Mouse (Mus musculus): Measurements from ENCODE around the gene Vwa1. TPM values are rescaled to one million over a fixed set of nuclear protein-coding genes. Genes with fewer than 3 reads are reported as not detected.
"Not testable (repeated sequence)": the region's sequence is repeated elsewhere in the genome, so short reads cannot be mapped to it uniquely, and the experiment has no call there.

The Vwa1 gene
- polyA plus RNA-seq, 1 experiment = 21.8 TPM

DNA sequence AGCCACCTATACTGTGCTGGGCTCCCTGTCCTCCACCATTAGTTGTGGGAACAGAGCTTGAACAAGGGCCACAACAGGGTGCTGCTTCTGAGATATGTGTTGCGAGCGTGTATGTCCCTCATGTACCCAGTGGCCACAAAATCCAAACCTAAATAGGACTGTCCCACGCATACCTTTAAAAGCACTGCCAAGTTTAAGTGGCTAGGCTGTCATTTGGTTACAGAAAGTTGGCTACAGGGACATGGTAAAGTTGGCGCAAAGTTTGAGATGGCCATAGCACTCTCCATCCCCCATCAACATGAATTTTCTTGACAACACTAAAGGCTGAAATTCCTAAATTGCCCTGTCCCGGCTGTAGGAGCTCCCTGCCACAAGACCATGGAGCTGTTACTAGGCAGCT lies 29.4 kb downstream of the Vwa1 start:
- TF ChIP-seq CTCF (conservative IDR thresholded peaks at IDR 0.05; ENCODE audit: insufficient read depth, insufficient read length, low read depth, low read length) (no peak), POLR2A (IDR thresholded peaks at IDR 0.05; ENCODE audit: low read depth, low read length) (no peak)

DNA sequence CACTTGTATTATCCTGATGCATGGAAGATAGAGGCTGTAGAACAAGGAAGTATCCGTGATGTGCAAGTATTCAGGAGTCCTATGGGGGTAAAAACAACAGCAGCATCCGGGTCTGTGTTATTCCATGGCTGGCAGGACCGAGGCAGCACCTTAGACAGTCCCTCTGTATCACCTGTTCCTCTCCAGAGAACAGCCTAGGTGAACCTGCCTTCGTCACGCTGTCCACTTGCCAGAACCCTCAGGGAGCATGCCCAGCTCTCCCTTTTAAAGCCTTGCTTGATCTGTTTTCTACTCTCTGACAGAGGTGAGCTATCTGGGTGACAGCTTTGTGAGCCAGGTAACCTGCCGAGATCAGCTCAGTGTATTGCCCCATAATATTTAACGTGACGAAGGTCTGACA lies 30.0 kb downstream of the Vwa1 start:
- no peaks in the 10 kb centered on the region for H3K4me1 ChIP-seq (ENCODE audit: control insufficient read depth, insufficient read depth, low read length)
- DNase-seq = no peak
- TF ChIP-seq CTCF (conservative IDR thresholded peaks at IDR 0.05; ENCODE audit: insufficient read depth, insufficient read length, low read depth, low read length) (no peak), POLR2A (IDR thresholded peaks at IDR 0.05; ENCODE audit: low read depth, low read length) (no peak)
- WGBS = 85% methylated on average over 8 of the region's 8 CpGs
- H3K36me3 ChIP-seq (ENCODE audit: control insufficient read depth, insufficient read depth, low read length) = peaks cover 2% of the 10 kb centered on the region
- no peaks in the 10 kb centered on the region for H3K27me3 ChIP-seq (replicated peaks; ENCODE audit: control insufficient read depth, insufficient read depth, low read length)
- H3K27ac ChIP-seq (ENCODE audit: insufficient read depth, low read depth, low read length) = no peak overlapping the region
- H3K4me3 ChIP-seq (ENCODE audit: insufficient read depth, low read depth, low read length) = no peak overlapping the region

More for the DNA sequence above, 29.4 kb downstream of the Vwa1 start:
- Histone ChIP-seq H3K4me1 (ENCODE audit: control insufficient read depth, insufficient read depth, low read length) (no peaks in the 10 kb centered on the region), H3K27me3 (replicated peaks; ENCODE audit: control insufficient read depth, insufficient read depth, low read length) (no peaks in the 10 kb centered on the region), H3K4me3 (ENCODE audit: insufficient read depth, low read depth, low read length) (no peak overlapping the region), H3K27ac (ENCODE audit: insufficient read depth, low read depth, low read length) (no peak overlapping the region), H3K36me3 (ENCODE audit: control insufficient read depth, insufficient read depth, low read length) (peaks cover 2% of the 10 kb centered on the region)
- DNase-seq = no peak
- WGBS = 88% methylated on average over 5 of the region's 5 CpGs

DNA sequence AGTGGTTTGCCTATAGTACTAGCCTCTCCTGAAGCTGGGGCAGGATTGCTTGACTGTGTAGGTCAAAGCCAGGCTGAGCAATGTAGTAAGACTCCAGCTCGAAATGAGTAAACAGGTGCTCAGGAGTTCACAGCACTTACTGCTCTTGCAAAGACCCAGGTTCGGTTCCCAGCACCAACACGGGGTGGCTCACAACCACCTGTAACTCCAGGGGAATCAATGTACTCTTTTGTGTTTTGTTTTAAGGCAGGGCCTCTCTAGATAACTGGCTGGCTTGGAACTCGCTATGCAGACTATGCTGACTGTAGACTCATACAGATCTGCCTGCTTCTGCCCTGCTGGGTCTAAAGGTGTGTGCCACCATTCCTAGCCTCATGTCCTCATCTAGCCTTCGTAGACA lies 31.8 kb downstream of the Vwa1 start:
- no peak for DNase-seq
- Histone ChIP-seq H3K4me1 (ENCODE audit: control insufficient read depth, insufficient read depth, low read length) (no peaks in the 10 kb centered on the region), H3K4me3 (ENCODE audit: insufficient read depth, low read depth, low read length) (no peak overlapping the region), H3K27ac (ENCODE audit: insufficient read depth, low read depth, low read length) (no peak overlapping the region), H3K36me3 (ENCODE audit: control insufficient read depth, insufficient read depth, low read length) (peaks cover 2% of the 10 kb centered on the region), H3K27me3 (replicated peaks; ENCODE audit: control insufficient read depth, insufficient read depth, low read length) (no peaks in the 10 kb centered on the region)
- WGBS = 94% methylated on average over 5 of the region's 5 CpGs
- TF ChIP-seq CTCF (conservative IDR thresholded peaks at IDR 0.05; ENCODE audit: insufficient read depth, insufficient read length, low read depth, low read length) (no peak), POLR2A (IDR thresholded peaks at IDR 0.05; ENCODE audit: low read depth, low read length) (no peak)

DNA sequence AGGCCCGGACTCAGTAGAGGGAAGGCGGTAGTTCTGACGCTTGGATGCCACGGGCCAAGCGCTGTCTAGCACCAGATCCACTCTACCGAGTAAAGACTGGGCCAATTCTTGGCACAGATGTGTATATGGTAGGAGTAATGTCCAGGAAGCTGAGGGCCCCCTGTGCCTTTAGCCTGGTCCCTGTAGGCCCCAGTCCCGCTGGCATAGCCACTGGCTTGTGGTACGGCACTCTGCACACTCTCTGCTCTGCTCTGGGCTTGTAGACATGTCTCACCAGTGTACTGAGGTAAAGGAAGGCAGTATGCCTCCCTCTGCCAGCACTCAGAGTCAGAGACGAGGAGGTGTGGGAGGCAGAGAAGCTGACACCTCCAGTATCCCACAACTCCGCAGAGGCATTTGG lies 33.8 kb downstream of the Vwa1 start:
- H3K27me3 ChIP-seq (replicated peaks; ENCODE audit: control insufficient read depth, insufficient read depth, low read length); H3K4me3 ChIP-seq (ENCODE audit: insufficient read depth, low read depth, low read length); DNase-seq; H3K27ac ChIP-seq (ENCODE audit: insufficient read depth, low read depth, low read length); H3K36me3 ChIP-seq (ENCODE audit: control insufficient read depth, insufficient read depth, low read length); H3K4me1 ChIP-seq (ENCODE audit: control insufficient read depth, insufficient read depth, low read length): not testable (repeated sequence)
- WGBS = 80% methylated on average over 10 of the region's 10 CpGs

DNA sequence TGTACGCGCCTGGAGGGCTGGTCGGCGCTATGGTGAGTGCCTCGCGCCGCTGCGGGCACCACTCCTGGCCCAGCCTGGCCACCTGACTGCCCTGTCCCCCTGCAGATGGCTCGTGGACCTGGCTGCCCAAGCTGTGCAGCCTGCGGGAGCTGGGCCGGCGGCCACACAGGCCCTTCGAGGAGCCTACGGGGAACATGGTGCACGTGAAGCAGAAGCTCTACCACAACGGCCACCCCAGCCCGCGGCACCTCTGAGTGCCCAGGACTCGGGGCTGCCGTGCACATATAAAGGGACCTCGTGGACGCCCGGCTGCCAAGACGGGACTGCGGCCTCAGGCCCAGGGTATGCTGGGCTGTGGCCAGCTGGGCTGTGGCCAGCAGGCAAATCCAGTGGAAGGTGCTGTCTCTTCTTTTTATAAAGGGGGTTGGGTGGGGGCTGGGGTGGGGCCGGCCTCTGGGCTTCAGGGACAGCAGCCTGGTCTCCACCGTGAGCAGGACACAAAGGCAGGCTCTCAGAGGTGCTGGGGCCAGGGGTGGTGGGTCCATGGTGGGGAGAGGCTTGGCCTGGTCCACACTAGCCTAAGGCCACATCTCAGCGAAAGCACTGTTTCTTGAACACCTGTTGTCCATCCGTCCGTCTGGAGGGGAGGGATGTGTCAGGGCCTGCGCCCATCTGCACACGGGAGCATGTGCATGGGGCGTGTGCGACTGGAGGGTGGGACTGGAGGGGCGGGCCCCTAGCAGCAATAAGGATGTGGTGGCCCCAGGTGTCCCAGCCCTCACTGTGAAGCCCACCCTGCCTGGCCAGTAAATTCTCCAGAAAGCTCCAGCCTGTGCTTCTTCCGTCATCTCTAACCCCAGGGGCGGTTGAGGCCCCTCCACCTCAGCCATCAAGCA lies 34.5 kb downstream of the Vwa1 start:
- Histone ChIP-seq H3K4me3 (ENCODE audit: insufficient read depth, low read depth, low read length) (no peak overlapping the region), H3K27me3 (replicated peaks; ENCODE audit: control insufficient read depth, insufficient read depth, low read length) (no peaks in the 10 kb centered on the region), H3K27ac (ENCODE audit: insufficient read depth, low read depth, low read length) (no peak overlapping the region), H3K36me3 (ENCODE audit: control insufficient read depth, insufficient read depth, low read length) (peaks cover under 1% of the 10 kb centered on the region), H3K4me1 (ENCODE audit: control insufficient read depth, insufficient read depth, low read length) (peaks cover 4% of the 10 kb centered on the region; the same call in 1 of the 2 replicates)
- WGBS = 79% methylated on average over 37 of the region's 37 CpGs
- no peak for TF ChIP-seq POLR2A (IDR thresholded peaks at IDR 0.05; ENCODE audit: low read depth, low read length)
- no peak for TF ChIP-seq CTCF (conservative IDR thresholded peaks at IDR 0.05; ENCODE audit: insufficient read depth, insufficient read length, low read depth, low read length)
- peak; percentile 45 for DNase-seq

DNA sequence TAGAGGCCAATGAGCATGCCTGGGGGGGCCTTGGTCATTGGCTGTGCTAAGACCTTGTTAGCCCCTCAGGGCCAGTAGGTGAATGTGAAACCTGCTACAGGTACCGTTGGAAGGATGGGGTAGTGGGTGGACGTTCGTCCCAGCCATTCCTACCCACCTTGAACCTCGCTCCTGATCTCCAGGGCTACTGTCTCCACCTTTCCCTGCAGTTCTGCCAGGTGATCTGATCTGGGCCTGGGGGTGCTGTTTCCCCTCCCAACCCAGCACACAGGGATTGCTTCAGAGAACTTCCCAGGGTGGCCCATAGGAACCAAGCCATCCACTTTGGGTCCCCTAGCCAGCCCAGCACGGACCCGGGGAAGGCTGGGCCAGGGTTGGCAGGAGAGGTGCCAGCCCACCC lies 35.3 kb downstream of the Vwa1 start:
- Histone ChIP-seq H3K4me3 (ENCODE audit: insufficient read depth, low read depth, low read length) (no peak overlapping the region), H3K27me3 (replicated peaks; ENCODE audit: control insufficient read depth, insufficient read depth, low read length) (no peaks in the 10 kb centered on the region), H3K4me1 (ENCODE audit: control insufficient read depth, insufficient read depth, low read length) (peaks cover 4% of the 10 kb centered on the region; the same call in 1 of the 2 replicates), H3K36me3 (ENCODE audit: control insufficient read depth, insufficient read depth, low read length) (no peaks in the 10 kb centered on the region; the same call in 1 of the 2 replicates), H3K27ac (ENCODE audit: insufficient read depth, low read depth, low read length) (no peak overlapping the region)
- WGBS = 82% methylated on average over 6 of the region's 6 CpGs
- DNase-seq = no peak
- no peak for TF ChIP-seq POLR2A (IDR thresholded peaks at IDR 0.05; ENCODE audit: low read depth, low read length)
- no peak for TF ChIP-seq CTCF (conservative IDR thresholded peaks at IDR 0.05; ENCODE audit: insufficient read depth, insufficient read length, low read depth, low read length)

DNA sequence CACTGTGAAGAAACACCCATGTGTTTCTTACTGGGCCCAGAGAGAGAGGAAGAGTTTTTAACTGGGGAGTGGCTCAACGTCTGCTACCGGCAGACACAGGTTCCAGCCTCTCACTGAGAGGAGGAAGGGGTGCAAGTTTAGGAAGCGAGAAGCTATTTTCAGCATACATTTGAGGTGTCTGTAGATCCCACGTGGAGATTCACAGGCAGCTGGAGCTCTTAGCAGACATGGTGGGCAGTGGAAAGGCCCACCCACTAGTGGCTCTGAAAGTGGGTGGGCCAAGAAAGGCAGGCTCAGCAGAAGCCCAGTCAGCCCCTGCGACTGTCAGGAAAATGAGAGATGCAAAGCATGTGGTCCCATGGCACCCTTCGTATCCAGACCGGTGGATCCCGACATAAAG lies 36.2 kb downstream of the Vwa1 start:
- Histone ChIP-seq H3K4me1 (ENCODE audit: control insufficient read depth, insufficient read depth, low read length) (peaks cover 4% of the 10 kb centered on the region; the same call in 1 of the 2 replicates), H3K27ac (ENCODE audit: insufficient read depth, low read depth, low read length) (no peak overlapping the region), H3K4me3 (ENCODE audit: insufficient read depth, low read depth, low read length) (no peak overlapping the region), H3K27me3 (replicated peaks; ENCODE audit: control insufficient read depth, insufficient read depth, low read length) (no peaks in the 10 kb centered on the region), H3K36me3 (ENCODE audit: control insufficient read depth, insufficient read depth, low read length) (no peaks in the 10 kb centered on the region; the same call in 1 of the 2 replicates)
- TF ChIP-seq CTCF (conservative IDR thresholded peaks at IDR 0.05; ENCODE audit: insufficient read depth, insufficient read length, low read depth, low read length) (no peak), POLR2A (IDR thresholded peaks at IDR 0.05; ENCODE audit: low read depth, low read length) (no peak)
- DNase-seq = no peak
- WGBS = 62% methylated on average over 8 of the region's 8 CpGs
